Mouse (Mus musculus) ES-E14 (cell line): ENCODE data around the gene Nek3. TPM values are rescaled to one million over a fixed set of nuclear protein-coding genes. Genes with fewer than 3 reads are reported as not detected.
"Not testable (repeated sequence)": the region's sequence is repeated elsewhere in the genome, so short reads cannot be mapped to it uniquely, and the experiment has no call there.

Source experiments
- DNase-seq: peaks from one replicate; pipeline ENCODE4 v3.0.0-alpha.2; 2013; ENCODE audit warnings: low read depth, low spot score
- H3K27ac ChIP-seq: 2 replicates; pipeline ENCODE4 v1.5.1; 2012; ENCODE audit warnings: low read depth, mild to moderate bottlenecking, low read length, moderate library complexity, mixed read lengths; ENCODE audit not compliant: poor library complexity, insufficient read depth, severe bottlenecking
- H3K36me3 ChIP-seq: 2 replicates; pipeline ENCODE4 v1.6.1; 2012; ENCODE audit warnings: mild to moderate bottlenecking, low read length, moderate library complexity, mixed read lengths; ENCODE audit not compliant: control insufficient read depth, poor library complexity, insufficient read depth, severe bottlenecking
- H3K4me1 ChIP-seq, 2 experiments: fragments of 150-350 bp in 1 of 2; sonication (generic) in 1 of 2; 2 replicates each; pipeline ENCODE4 v1.6.1; 2012; ENCODE audit warnings: low read length in 2 of 2, mild to moderate bottlenecking in 1 of 2, mixed read lengths in 1 of 2; ENCODE audit not compliant: control insufficient read depth in 2 of 2, insufficient read depth in 2 of 2, poor library complexity in 1 of 2
- H3K4me3 ChIP-seq, 2 experiments: fragments of 150-350 bp in 1 of 2; sonication (generic) in 1 of 2; 2 replicates each; pipeline ENCODE4 v1.5.1; 2012; ENCODE audit warnings: low read length in 2 of 2, low read depth in 1 of 2, mild to moderate bottlenecking in 1 of 2, mixed read lengths in 1 of 2; ENCODE audit not compliant: insufficient read depth in 1 of 2, poor library complexity in 1 of 2, severe bottlenecking in 1 of 2
- H3K9ac ChIP-seq: 2 replicates; pipeline ENCODE4 v1.6.1; 2012; ENCODE audit warnings: low read depth, mild to moderate bottlenecking, low read length, mixed read lengths; ENCODE audit not compliant: poor library complexity, insufficient read depth, severe bottlenecking
- H3K9me3 ChIP-seq: fragments of 150-350 bp; sonication (generic); 2 replicates; pipeline ENCODE4 v1.6.1; 2012; ENCODE audit warnings: low read depth, mild to moderate bottlenecking, low read length; ENCODE audit not compliant: control insufficient read depth, insufficient read depth
- CHD2 ChIP-seq: IDR thresholded peaks from 2 replicates; pipeline ENCODE4 v1.6.1; 2014; ENCODE audit warnings: mild to moderate bottlenecking, low read depth, low read length, inconsistent platforms
- HCFC1 ChIP-seq: IDR thresholded peaks from 2 replicates; pipeline ENCODE4 v1.6.1; 2012; ENCODE audit warnings: low read length, inconsistent platforms, borderline replicate concordance; ENCODE audit not compliant: insufficient read depth
- MAFK ChIP-seq: IDR thresholded peaks from 2 replicates; pipeline ENCODE4 v1.6.1; 2014; ENCODE audit warnings: mild to moderate bottlenecking, low read depth, low read length, inconsistent platforms; ENCODE audit not compliant: insufficient read depth
- ZC3H11A ChIP-seq: IDR thresholded peaks from 2 replicates; pipeline ENCODE4 v1.6.1; 2012; ENCODE audit warnings: low read depth, mild to moderate bottlenecking, inconsistent platforms, low read length, borderline replicate concordance
- ZNF384 ChIP-seq: IDR thresholded peaks from 2 replicates; pipeline ENCODE4 v1.6.1; 2012; ENCODE audit warnings: low read depth, low read length, inconsistent platforms
- in situ Hi-C, 2 experiments: fragments of 600-800 bp; cut with MboI; formaldehyde crosslinking; loops; one replicate each; pipeline ENCODE4 v1.15.1; 2025; ENCODE audit warnings: low sequenced_read_pairs in 2 of 2, inconsistent platforms in 1 of 2; ENCODE audit not compliant: unreplicated experiment in 2 of 2
- total RNA-seq: library from RNA; depleted of rRNA; stranded (reverse); fragments of 300-350 nt; gene quantifications from 2 replicates; pipeline ENCODE4 v1.2.3, GENCODE M21; 2012

Nek3 gene
- total RNA-seq, 1 experiment = 7.9 TPM

DNA sequence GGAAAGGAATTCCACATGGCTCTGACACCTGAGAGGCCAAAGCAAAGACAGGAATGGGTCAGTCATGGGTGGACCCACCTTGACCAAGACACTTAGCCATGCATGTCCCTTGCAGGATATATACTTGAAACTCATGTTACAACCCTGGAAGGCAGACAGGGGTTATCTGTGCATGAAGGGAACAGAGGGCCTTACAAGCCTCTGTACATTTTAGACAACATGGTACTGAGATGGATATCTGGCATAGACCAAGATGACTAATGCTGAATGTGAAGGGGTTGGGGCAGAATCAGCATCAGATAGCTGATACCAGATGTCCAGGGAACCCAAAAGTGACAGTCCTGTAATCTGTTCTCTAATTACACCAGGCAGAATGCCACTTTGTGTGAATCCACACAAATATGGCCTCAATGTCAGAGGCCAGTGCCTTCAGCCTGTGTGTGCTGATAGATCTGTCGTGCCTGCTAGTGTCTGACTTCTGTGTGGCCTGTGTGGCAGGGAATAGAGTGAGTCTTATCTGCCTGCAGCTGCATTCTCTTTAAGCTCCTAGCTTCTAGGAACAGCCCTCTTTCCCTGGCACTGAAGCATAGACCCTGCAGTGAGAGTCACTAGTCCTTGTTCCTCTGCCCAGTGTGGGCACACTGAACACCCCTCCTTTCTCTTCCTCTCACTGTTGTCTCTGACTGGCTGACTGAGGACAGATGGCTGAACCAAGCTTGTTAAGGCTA, 22.3 kb downstream of the Nek3 start:
- TF ChIP-seq ZNF384 (no peak), CHD2 (no peak), ZC3H11A (no peak), MAFK (no peak), HCFC1 (no peak)
- Histone ChIP-seq H3K4me1 (peaks cover 4 to 10% of the 10 kb centered on the region in 2 experiments; a peak in 2 of 4 replicates), H3K9me3 (no peaks in the 10 kb centered on the region), H3K27ac (no peak overlapping the region), H3K36me3 (no peaks in the 10 kb centered on the region), H3K4me3 (no peak overlapping the region), H3K9ac (no peak overlapping the region)
- in situ Hi-C loops = no loop called here
- DNase-seq = no peak

DNA sequence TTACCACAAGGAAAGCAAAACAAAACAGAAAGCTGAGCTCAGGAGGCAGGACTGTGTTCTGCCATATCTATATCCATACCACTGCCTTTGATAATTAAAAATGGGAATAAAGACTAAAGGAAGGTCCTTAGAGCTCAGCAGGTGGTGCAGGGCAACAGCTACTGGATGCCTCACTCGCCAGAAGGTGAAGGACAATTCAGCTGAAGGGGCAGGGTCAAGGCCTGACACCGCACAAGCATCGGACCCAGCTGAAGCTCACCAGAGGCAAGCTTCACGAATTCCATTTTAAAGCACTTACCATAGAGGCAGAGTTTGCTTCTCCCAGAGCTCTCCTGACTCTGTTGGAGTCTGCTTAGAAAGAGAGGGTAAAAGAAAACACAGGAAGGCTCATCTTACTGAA, 23.6 kb downstream of the Nek3 start:
- Histone ChIP-seq H3K9ac (no peak overlapping the region), H3K4me3 (no peak overlapping the region), H3K36me3 (no peaks in the 10 kb centered on the region), H3K27ac (no peak overlapping the region), H3K4me1 (peaks cover under 1 to 6% of the 10 kb centered on the region in 2 experiments; a peak in 1 of 4 replicates), H3K9me3 (no peaks in the 10 kb centered on the region)
- in situ Hi-C loops = no loop called here
- no peak for DNase-seq
- TF ChIP-seq MAFK (no peak), HCFC1 (no peak), ZC3H11A (no peak), CHD2 (no peak), ZNF384 (no peak)

DNA sequence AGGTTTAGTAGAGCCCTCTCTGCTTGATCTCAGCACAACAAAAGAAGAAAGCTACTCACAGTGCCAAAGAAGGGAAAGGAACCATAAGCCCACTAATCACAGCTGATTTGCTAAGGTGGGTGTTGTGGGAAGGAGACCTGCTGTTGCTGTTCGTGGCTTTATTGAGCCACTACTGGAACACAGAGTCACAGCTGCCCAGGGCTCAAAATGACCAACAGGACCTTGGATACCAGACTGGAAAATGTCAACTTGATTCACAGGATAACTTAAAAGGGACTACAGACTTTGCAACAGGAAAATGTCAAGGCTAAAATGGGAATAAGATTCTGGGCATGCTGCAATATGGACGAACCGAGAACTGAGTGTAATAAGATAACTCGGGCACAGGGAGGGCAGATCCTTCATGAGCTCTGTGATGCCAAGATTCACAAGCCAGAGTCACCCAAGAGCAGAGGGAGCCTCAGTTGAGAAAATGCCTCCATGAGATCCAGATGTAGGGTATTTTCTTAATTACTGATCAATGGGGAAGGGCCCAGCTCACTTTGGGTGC, 24.3 kb downstream of the Nek3 start:
- TF ChIP-seq HCFC1 (no peak), CHD2 (no peak), MAFK (no peak), ZNF384 (no peak), ZC3H11A (no peak)
- in situ Hi-C loops = no loop called here
- Histone ChIP-seq H3K4me3 (no peak overlapping the region), H3K36me3 (no peaks in the 10 kb centered on the region), H3K9ac (no peak overlapping the region), H3K27ac (no peak overlapping the region), H3K9me3 (no peaks in the 10 kb centered on the region), H3K4me1 (peaks cover 0 to 6% of the 10 kb centered on the region in 2 experiments; a peak in 1 of 4 replicates)
- no peak for DNase-seq

DNA sequence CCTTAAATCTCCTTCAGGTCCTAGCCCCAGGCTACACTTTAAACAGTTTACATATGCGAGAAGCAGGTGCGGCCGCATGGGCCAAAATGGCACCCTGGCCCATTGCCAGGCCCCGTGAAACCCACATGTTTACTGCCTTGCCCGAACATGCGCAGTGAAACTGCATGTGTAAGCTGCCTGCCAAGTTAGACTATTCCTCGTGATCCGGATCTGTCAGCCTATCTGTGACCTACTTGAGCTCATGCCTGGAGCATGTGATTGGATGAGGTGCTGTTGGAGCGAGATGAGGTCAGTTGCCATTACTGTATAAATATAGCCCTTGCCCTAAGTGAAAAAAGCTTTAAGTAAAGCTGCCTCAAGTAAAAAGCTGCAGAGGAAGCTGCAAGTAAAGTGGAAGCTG, 29.8 kb downstream of the Nek3 start:
- H3K9ac ChIP-seq, H3K9me3 ChIP-seq, DNase-seq, H3K36me3 ChIP-seq, H3K4me1 ChIP-seq, in situ Hi-C loops, H3K4me3 ChIP-seq, H3K27ac ChIP-seq: not testable (repeated sequence)

DNA sequence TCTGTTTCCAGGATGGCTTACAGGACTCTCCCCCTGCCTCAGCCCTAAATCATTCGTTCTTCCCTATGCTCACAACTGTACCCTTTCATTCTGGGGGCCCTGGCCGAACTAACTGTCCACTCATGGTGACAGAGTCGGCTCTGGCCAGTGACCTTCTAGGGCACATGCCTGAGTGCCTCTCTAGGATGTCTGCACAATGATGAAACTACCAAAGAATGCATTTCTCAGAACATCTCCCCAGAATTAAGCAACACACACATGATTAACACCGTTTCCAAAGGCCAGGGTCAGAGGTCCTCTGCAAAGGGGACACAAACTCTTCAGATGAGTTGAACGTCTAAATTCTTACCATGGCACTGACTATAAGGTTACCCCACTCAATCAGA, 31.5 kb downstream of the Nek3 start:
- no peak for TF ChIP-seq ZC3H11A
- TF ChIP-seq ZNF384 = no peak
- no peak for TF ChIP-seq HCFC1
- no peak for TF ChIP-seq CHD2
- TF ChIP-seq MAFK = no peak
- H3K9ac ChIP-seq = no peak overlapping the region
- in situ Hi-C loops = no loop called here
- DNase-seq = no peak
- no peaks in the 10 kb centered on the region for H3K9me3 ChIP-seq
- no peaks in the 10 kb centered on the region for H3K36me3 ChIP-seq
- H3K4me1 ChIP-seq = no peaks in the 10 kb centered on the region
- no peak overlapping the region for H3K4me3 ChIP-seq
- no peak overlapping the region for H3K27ac ChIP-seq
